Mouse (Mus musculus): ENCODE data around the gene Cbx1. TPM values are rescaled to one million over a fixed set of nuclear protein-coding genes. Genes with fewer than 3 reads are reported as not detected.

Gene Cbx1
- total RNA-seq (2014; rRNA removed) (16.0 and 16.8 TPM in 2 replicates), polyA plus RNA-seq (2012; rRNA removed) (9.2 and 9.7 TPM in 2 replicates)

- Histone ChIP-seq H3K79me2 (ENCODE audit: control insufficient read depth, insufficient read depth, low read length) (peaks cover 14% of the 10 kb centered on the region), H3K36me3 (ENCODE audit: control insufficient read depth, insufficient read depth, low read length) (no peaks in the 10 kb centered on the region), H3K4me1 (ENCODE audit: control insufficient read depth, insufficient read depth, low read length) (peaks cover 13% of the 10 kb centered on the region), H3K9ac (ENCODE audit: low read depth, low read length) (peak within 1 kb of the TSS; percentile 98), H3K4me3 (ENCODE audit: insufficient read depth, low read depth, low read length) (peak within 1 kb of the TSS; percentile 98), H3K27me3 (ENCODE audit: control insufficient read depth, insufficient read depth, low read length) (no peaks in the 10 kb centered on the region), H3K27ac (replicated peaks; ENCODE audit: insufficient read depth, low read depth, low read length) (peak within 1 kb of the TSS; percentile 88)
- under 1% methylated on average over 91 of the region's 93 CpGs for WGBS
- TF ChIP-seq CTCF (IDR thresholded peaks at IDR 0.05; ENCODE audit: low read depth, low read length) = no peak
- TF ChIP-seq POLR2A (IDR thresholded peaks at IDR 0.05; ENCODE audit: extremely low read depth, insufficient read depth, low read length) = peak; percentile 65; the same call in 1 of the 2 replicates
- peak; percentile 79 for DNase-seq (ENCODE audit: extremely low read depth, low read depth, low spot score)
Observed at GRCm38 (mm10) chr11:96788871-96789795, at the start of gene Cbx1. Gene Cbx1, plus strand, starts transcription at chr11:96789127.

DNA sequence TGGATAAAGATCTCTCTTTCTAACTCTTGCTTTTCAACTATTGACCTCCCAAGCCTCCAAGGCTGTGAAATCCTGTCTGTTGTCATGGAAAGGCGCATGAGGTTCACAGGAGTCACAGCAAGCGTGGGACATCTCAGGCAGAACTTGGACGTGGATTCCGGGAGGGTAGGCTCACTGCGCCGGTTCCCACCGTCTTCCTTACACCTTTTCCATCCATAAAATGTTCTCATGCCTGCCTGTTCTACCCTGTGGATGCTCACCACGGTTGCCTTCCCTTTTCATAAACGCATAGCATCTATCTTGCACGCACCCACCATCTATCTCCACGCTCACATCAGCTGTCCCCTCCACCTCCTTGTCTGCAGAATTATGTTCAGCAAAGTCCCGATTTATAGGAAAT is 48.1 kb upstream of the Cbx1 start:
- no peak for DNase-seq (ENCODE audit: extremely low read depth, low read depth, low spot score)
- Histone ChIP-seq H3K9ac (ENCODE audit: low read depth, low read length) (no peak overlapping the region), H3K27me3 (ENCODE audit: control insufficient read depth, insufficient read depth, low read length) (peaks cover 6% of the 10 kb centered on the region; the same call in 1 of the 2 replicates), H3K4me1 (ENCODE audit: control insufficient read depth, insufficient read depth, low read length) (no peaks in the 10 kb centered on the region), H3K79me2 (ENCODE audit: control insufficient read depth, insufficient read depth, low read length) (no peaks in the 10 kb centered on the region), H3K27ac (replicated peaks; ENCODE audit: insufficient read depth, low read depth, low read length) (no peak overlapping the region), H3K36me3 (ENCODE audit: control insufficient read depth, insufficient read depth, low read length) (no peaks in the 10 kb centered on the region), H3K4me3 (ENCODE audit: insufficient read depth, low read depth, low read length) (no peak overlapping the region)
- 66% methylated on average over 12 of the region's 12 CpGs for WGBS
- TF ChIP-seq CTCF (IDR thresholded peaks at IDR 0.05; ENCODE audit: low read depth, low read length) (no peak), POLR2A (IDR thresholded peaks at IDR 0.05; ENCODE audit: extremely low read depth, insufficient read depth, low read length) (no peak)

DNA sequence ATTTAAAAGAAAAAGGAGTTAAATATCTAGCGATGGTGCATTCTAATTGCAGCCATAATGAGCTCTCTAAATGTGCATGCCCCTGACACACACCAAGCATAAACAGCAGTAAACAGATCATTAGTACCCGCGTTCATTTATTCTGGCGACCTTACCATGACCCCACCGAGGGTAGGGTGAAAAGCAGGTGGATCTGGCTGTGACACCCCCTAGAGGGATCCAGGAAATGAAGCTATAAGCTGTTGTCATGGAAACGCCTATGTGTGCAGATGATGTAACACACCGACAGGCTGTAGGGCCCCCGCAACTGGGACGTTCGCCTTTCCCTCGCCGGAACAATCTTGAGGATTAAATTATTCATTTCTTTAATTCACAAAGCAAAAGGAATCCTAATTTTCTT is 46.9 kb upstream of the Cbx1 start:
- no peak for TF ChIP-seq CTCF (IDR thresholded peaks at IDR 0.05; ENCODE audit: low read depth, low read length)
- TF ChIP-seq POLR2A (IDR thresholded peaks at IDR 0.05; ENCODE audit: extremely low read depth, insufficient read depth, low read length) = no peak

GRCm38 (mm10) chr11:96743000-96743399 is 45.9 kb upstream of the Cbx1 start:
- WGBS = 53% methylated on average over 11 of the region's 11 CpGs
- no peak overlapping the region for H3K27ac ChIP-seq (replicated peaks; ENCODE audit: insufficient read depth, low read depth, low read length)

More for the DNA sequence above, 46.9 kb upstream of the Cbx1 start:
- 15% methylated on average over 12 of the region's 12 CpGs for WGBS
- DNase-seq (ENCODE audit: extremely low read depth, low read depth, low spot score) = no peak
- Histone ChIP-seq H3K36me3 (ENCODE audit: control insufficient read depth, insufficient read depth, low read length) (no peaks in the 10 kb centered on the region), H3K4me3 (ENCODE audit: insufficient read depth, low read depth, low read length) (no peak overlapping the region), H3K9ac (ENCODE audit: low read depth, low read length) (no peak overlapping the region), H3K4me1 (ENCODE audit: control insufficient read depth, insufficient read depth, low read length) (no peaks in the 10 kb centered on the region), H3K79me2 (ENCODE audit: control insufficient read depth, insufficient read depth, low read length) (no peaks in the 10 kb centered on the region), H3K27ac (replicated peaks; ENCODE audit: insufficient read depth, low read depth, low read length) (no peak overlapping the region), H3K27me3 (ENCODE audit: control insufficient read depth, insufficient read depth, low read length) (peaks cover 6% of the 10 kb centered on the region; the same call in 1 of the 2 replicates)

DNA sequence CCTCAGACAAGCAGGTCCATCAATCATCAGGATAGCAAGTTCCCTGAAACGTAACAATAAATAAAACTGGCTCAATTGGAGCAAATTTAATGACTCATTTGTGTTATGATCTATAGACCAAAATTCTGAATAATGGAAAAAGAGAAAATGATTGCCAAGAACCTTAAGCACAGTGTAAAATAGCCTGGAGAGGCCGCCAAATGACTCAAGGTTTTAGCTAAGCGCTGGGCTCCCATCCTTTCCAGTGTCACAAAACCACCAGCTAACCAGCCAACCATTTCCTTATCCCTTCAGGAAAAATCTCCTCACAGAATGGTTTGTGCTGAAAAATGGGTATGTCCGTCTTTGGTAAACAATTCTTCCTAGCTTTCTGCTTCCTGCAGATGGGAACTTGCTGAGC is 45.0 kb upstream of the Cbx1 start:
- Histone ChIP-seq H3K79me2 (ENCODE audit: control insufficient read depth, insufficient read depth, low read length) (no peaks in the 10 kb centered on the region), H3K27me3 (ENCODE audit: control insufficient read depth, insufficient read depth, low read length) (peaks cover 6% of the 10 kb centered on the region; the same call in 1 of the 2 replicates), H3K4me1 (ENCODE audit: control insufficient read depth, insufficient read depth, low read length) (no peaks in the 10 kb centered on the region), H3K27ac (replicated peaks; ENCODE audit: insufficient read depth, low read depth, low read length) (no peak overlapping the region), H3K36me3 (ENCODE audit: control insufficient read depth, insufficient read depth, low read length) (no peaks in the 10 kb centered on the region), H3K4me3 (ENCODE audit: insufficient read depth, low read depth, low read length) (no peak overlapping the region), H3K9ac (ENCODE audit: low read depth, low read length) (no peak overlapping the region)
- 79% methylated on average over 4 of the region's 4 CpGs for WGBS
- TF ChIP-seq CTCF (IDR thresholded peaks at IDR 0.05; ENCODE audit: low read depth, low read length) (no peak), POLR2A (IDR thresholded peaks at IDR 0.05; ENCODE audit: extremely low read depth, insufficient read depth, low read length) (no peak)
- DNase-seq (ENCODE audit: extremely low read depth, low read depth, low spot score) = no peak

More at GRCm38 (mm10) chr11:96743000-96743399, 45.9 kb upstream of the Cbx1 start:
- peaks cover 6% of the 10 kb centered on the region; the same call in 1 of the 2 replicates for H3K27me3 ChIP-seq (ENCODE audit: control insufficient read depth, insufficient read depth, low read length)
- no peak for DNase-seq (ENCODE audit: extremely low read depth, low read depth, low spot score)
- TF ChIP-seq CTCF (IDR thresholded peaks at IDR 0.05; ENCODE audit: low read depth, low read length) (no peak), POLR2A (IDR thresholded peaks at IDR 0.05; ENCODE audit: extremely low read depth, insufficient read depth, low read length) (no peak)
- no peaks in the 10 kb centered on the region for H3K4me1 ChIP-seq (ENCODE audit: control insufficient read depth, insufficient read depth, low read length)
- H3K79me2 ChIP-seq (ENCODE audit: control insufficient read depth, insufficient read depth, low read length) = no peaks in the 10 kb centered on the region
- no peaks in the 10 kb centered on the region for H3K36me3 ChIP-seq (ENCODE audit: control insufficient read depth, insufficient read depth, low read length)
- H3K9ac ChIP-seq (ENCODE audit: low read depth, low read length) = no peak overlapping the region
- no peak overlapping the region for H3K4me3 ChIP-seq (ENCODE audit: insufficient read depth, low read depth, low read length)
